Mouse (Mus musculus) forebrain, embryonic 13.5 days (tissue): ENCODE measurements around the gene Fadd. TPM values are rescaled to one million over a fixed set of nuclear protein-coding genes. Genes with fewer than 3 reads are reported as not detected.
A peak's percentile ranks its signal among the peaks of the same experiment; 100 is the strongest.

Experiments used
- ATAC-seq: fragments of 200-750 bp; cut with Nextera tagmentation; 2 replicates; pipeline ENCODE4 v1.8.0; 2017
- H3K27ac ChIP-seq: fragments of 300-500 bp; sonication (generic); 2 replicates; pipeline ENCODE4 v1.5.1; 2015; ENCODE audit warnings: inconsistent platforms, mild to moderate bottlenecking, moderate library complexity
- H3K27me3 ChIP-seq: fragments of 300-500 bp; sonication (generic); 2 replicates; pipeline ENCODE4 v1.6.1; 2015; ENCODE audit warnings: mild to moderate bottlenecking, inconsistent platforms
- H3K36me3 ChIP-seq: fragments of 300-500 bp; sonication (generic); 2 replicates; pipeline ENCODE4 v1.6.1; 2015; ENCODE audit warnings: mild to moderate bottlenecking, inconsistent platforms; ENCODE audit not compliant: poor library complexity, severe bottlenecking
- H3K4me1 ChIP-seq: fragments of 300-500 bp; sonication (generic); 2 replicates; pipeline ENCODE4 v1.6.1; 2015; ENCODE audit warnings: inconsistent platforms
- H3K4me2 ChIP-seq: fragments of 300-500 bp; sonication (generic); 2 replicates; pipeline ENCODE4 v1.6.1; 2015; ENCODE audit warnings: inconsistent platforms, mild to moderate bottlenecking, moderate library complexity
- H3K4me3 ChIP-seq: fragments of 300-500 bp; sonication (generic); 2 replicates; pipeline ENCODE4 v1.5.1; 2015; ENCODE audit warnings: mild to moderate bottlenecking, inconsistent platforms
- H3K9ac ChIP-seq: fragments of 300-500 bp; sonication (generic); 2 replicates; pipeline ENCODE4 v1.6.1; 2015; ENCODE audit warnings: mild to moderate bottlenecking, inconsistent platforms
- H3K9me3 ChIP-seq: fragments of 300-500 bp; sonication (generic); replicated peaks from 2 replicates; pipeline ENCODE4 v1.6.1; 2016; ENCODE audit warnings: inconsistent platforms
- WGBS: fragments of 180-500 bp; shearing (Covaris S2); methylation state at CpG from one replicate; pipeline ENCODE4 v1.1.7; 2015; 5-methylcytosine and 5-hydroxymethylcytosine counted together
- polyA plus RNA-seq: library from polyadenylated mRNA; unstranded; fragments of >200 nt; fragmentation: Nextera tagmentation; extraction: Ambion mirVana; gene quantifications from 2 replicates; pipeline ENCODE4 v1.2.1, GENCODE M21; 2015

The Fadd gene
- polyA plus RNA-seq, 1 experiment from 2014 or later, result 7.1 TPM

DNA sequence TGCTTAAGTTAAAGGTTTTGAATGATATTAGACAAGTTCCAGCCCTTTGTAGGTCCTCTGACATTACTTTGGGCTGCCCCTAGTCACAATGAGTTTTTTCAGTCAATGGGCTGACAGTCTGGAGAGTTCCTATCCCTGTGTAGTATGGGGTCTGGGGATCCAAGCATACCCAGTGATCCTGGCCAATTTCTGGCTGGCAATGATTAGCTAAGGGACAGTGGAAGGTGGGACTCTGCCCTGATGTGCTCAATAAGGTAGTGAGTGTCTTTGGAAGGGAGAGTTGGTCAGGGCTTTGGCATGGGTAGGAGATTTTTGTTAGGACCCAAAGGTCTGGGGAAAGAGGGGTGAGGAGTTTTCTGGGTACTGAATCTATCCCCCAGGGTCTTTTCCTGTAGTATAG, 10.7 kb downstream of the Fadd start:
- no peak overlapping the region for H3K27ac ChIP-seq
- no peaks in the 10 kb centered on the region for H3K36me3 ChIP-seq
- no peaks in the 10 kb centered on the region for H3K9me3 ChIP-seq
- no peaks in the 10 kb centered on the region for H3K27me3 ChIP-seq
- ATAC-seq, result no peak
- H3K4me3 ChIP-seq, result no peak overlapping the region
- no peaks in the 10 kb centered on the region for H3K4me1 ChIP-seq
- H3K9ac ChIP-seq, result no peak overlapping the region
- no peak overlapping the region for H3K4me2 ChIP-seq

DNA sequence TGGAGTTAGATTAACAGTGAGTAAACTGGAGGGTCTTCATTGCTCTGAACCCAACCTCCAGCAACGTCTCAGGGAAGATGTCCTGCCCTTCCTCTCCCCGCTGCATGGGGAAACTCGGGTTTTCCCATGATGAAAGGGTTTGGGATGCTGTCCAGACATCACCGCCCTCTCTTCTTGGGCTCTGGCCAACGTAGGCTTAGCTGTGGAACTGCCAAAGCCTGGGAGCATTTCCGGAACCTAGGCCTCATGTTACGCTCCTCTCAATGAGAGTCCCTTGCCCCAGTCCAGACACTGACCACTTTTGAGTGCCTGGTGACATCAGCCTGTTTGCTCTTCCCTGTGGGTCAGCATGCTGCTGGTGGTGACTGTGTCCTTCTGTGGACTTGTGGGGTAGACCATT, 12.8 kb downstream of the Fadd start:
- H3K36me3 ChIP-seq, result no peaks in the 10 kb centered on the region
- ATAC-seq, result no peak
- 65% methylated on average over 7 of the region's 7 CpGs for WGBS

DNA sequence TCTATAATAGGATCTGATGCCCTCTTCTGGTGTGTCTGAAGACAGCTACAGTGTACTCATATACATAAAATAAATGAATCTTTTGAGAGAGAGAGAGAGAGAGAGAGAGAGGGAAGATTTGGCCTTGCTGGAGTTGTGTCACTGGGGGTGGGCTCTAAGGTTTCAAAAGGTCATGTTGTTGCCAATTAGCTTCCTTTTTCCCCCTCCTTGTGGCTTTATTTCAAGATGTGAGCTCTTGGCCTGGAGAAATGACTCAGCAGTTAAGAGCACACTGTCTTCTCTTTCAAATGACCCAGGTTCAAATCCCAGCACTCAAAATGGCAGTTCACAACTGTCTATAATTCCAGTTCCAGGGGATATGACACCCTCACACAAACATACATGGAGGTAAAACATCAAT, 14.2 kb downstream of the Fadd start:
- no peak overlapping the region for H3K4me3 ChIP-seq
- no peak overlapping the region for H3K4me2 ChIP-seq
- no peaks in the 10 kb centered on the region for H3K36me3 ChIP-seq
- H3K4me1 ChIP-seq, result peaks cover 4% of the 10 kb centered on the region; the same call in 1 of the 2 replicates
- H3K27me3 ChIP-seq, result 0 out of 2 replicates have a peak, but pooled peaks cover 4% of the 10 kb centered on the region
- H3K9me3 ChIP-seq, result no peaks in the 10 kb centered on the region
- ATAC-seq, result no peak
- H3K27ac ChIP-seq, result no peak overlapping the region
- no peak overlapping the region for H3K9ac ChIP-seq

More for the DNA sequence above, 12.8 kb downstream of the Fadd start:
- no peak overlapping the region for H3K9ac ChIP-seq
- H3K9me3 ChIP-seq, result no peaks in the 10 kb centered on the region
- 0 out of 2 replicates have a peak, but pooled peaks cover 4% of the 10 kb centered on the region for H3K27me3 ChIP-seq
- no peak overlapping the region for H3K4me2 ChIP-seq
- no peak overlapping the region for H3K27ac ChIP-seq
- H3K4me3 ChIP-seq, result no peak overlapping the region
- no peaks in the 10 kb centered on the region for H3K4me1 ChIP-seq

DNA sequence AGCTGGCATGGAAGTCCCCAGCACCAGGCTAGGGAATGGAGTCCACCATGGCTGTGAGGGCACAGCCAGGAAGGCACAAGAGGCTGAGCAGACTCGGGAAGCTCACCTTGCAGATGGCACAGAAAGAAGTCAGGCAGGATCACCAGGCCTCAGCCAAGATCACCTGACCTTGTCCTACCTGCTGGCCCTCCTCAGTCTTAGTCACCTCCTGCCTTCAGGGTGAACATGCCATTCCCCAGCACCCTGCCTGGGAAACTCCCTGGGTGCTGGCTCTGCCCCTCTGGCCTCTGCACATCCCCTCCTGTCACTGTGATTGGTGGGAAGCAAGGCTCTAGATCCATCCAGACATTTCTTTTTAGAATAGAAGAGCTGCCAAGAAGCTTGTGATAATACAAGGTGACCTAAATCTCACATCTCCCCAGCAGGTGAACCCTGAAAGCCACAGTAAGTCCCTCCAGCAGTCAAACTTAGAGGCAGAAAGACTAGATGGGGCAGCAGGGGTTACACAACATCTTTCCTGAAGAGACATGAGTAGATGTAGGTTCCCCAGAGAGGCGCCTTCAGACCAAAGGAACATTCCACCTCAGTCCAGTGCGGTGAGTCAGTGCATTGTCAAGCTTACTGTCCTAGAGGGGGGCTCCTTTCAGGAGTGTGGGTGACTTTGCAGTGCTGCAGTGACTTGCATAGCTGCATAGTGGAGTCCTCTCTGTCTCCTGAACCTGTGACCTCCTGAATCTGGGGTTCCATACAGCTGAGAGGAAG, 15.2 kb downstream of the Fadd start:
- H3K4me1 ChIP-seq, result peaks cover 4% of the 10 kb centered on the region; the same call in 1 of the 2 replicates
- H3K4me2 ChIP-seq, result no peak overlapping the region
- WGBS, result 72% methylated on average over 3 of the region's 3 CpGs
- H3K27ac ChIP-seq, result no peak overlapping the region
- H3K36me3 ChIP-seq, result no peaks in the 10 kb centered on the region
- H3K27me3 ChIP-seq, result 0 out of 2 replicates have a peak, but pooled peaks cover 4% of the 10 kb centered on the region
- no peak overlapping the region for H3K9ac ChIP-seq
- H3K9me3 ChIP-seq, result no peaks in the 10 kb centered on the region
- no peak overlapping the region for H3K4me3 ChIP-seq
- no peak for ATAC-seq

DNA sequence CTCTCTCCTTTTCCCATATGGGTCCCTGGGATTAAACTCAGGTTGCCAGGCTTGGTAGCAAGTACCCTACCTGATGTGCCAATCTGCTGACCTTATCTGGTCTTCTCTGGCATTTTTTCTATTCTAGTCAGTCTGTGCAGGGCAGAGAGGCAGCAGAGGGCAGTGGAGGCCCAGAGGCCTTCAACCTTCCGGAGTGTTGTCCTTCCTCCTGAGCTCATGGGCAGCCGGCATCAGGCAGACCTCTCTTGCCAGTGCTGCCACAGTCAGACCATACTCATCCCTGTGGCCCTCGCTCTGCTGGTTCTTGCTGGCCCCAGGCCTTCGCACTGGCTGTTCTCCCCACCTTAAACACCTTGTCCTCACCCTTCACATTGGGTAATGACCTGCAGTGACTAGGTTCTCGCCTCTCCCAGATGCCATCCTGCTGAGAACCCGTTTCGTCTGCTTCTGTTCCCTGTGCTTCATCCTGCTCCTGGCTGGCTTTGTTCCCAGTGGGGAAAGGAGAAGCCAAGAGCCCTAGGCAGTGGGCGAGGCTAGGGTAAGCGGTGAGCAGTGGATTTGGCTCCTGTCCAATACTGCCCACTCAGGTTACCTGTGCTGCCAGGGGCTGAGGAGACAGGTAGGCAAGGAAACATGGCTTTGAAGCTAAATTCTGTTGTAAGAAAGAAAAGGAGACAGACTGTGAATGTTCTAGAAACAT, 18.7 kb downstream of the Fadd start:
- no peak for ATAC-seq
- Histone ChIP-seq H3K4me1 (peaks cover 4% of the 10 kb centered on the region; the same call in 1 of the 2 replicates), H3K4me3 (no peak overlapping the region), H3K9me3 (no peaks in the 10 kb centered on the region), H3K4me2 (no peak overlapping the region), H3K36me3 (no peaks in the 10 kb centered on the region), H3K9ac (0 out of 2 replicates have a peak overlapping the region, but pooled peaks have one; percentile 16), H3K27ac (no peak overlapping the region), H3K27me3 (0 out of 2 replicates have a peak, but pooled peaks cover 4% of the 10 kb centered on the region)
- 49% methylated on average over 9 of the region's 9 CpGs for WGBS

DNA sequence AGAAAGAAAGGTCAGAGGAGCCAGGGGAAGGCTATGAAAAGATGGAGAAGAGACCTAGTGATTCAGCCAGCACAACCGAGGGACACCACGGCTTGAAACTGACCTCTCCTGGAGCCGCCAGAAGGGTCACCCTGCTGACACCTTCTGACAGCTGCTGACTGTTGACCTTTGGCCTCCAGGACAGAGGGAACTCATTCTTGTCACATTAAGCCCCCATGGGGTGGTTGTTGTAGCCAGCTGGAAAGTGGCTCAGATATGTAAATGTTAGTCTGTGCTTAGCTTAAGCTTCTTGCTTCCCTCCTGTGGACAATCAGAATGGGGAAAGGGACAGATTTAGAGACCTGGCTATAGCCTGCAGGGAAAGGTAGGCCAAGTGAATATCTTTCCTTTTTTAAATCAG, 20.2 kb downstream of the Fadd start:
- Histone ChIP-seq H3K4me3 (no peak overlapping the region), H3K27me3 (0 out of 2 replicates have a peak, but pooled peaks cover 4% of the 10 kb centered on the region), H3K36me3 (no peaks in the 10 kb centered on the region), H3K4me2 (no peak overlapping the region), H3K9ac (no peak overlapping the region), H3K9me3 (no peaks in the 10 kb centered on the region), H3K27ac (no peak overlapping the region), H3K4me1 (peaks cover 4% of the 10 kb centered on the region; the same call in 1 of the 2 replicates)
- ATAC-seq, result no peak
- WGBS, result 8% methylated on average over 3 of the region's 3 CpGs

DNA sequence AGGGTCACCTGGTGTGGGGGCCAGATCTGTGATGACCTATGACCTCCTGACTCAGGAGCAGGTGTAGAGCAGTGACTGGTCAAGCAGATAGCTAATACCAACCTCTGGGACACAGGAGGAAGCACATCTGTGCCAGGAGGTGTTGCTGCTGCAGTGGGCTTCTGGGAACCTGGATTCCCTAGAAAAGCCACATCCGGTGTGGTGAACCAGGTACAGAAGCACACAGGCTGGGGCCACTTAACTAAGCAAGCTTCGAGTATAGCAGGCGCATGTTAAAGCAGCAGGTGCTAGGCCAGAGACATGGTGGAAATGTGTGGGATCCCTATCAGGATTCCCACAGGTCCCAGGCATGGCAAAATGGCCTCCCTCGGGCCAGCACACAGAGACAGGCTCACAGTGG, 21.7 kb downstream of the Fadd start:
- WGBS, result 86% methylated on average over 4 of the region's 4 CpGs
- Histone ChIP-seq H3K9ac (no peak overlapping the region), H3K27me3 (peaks cover 10% of the 10 kb centered on the region; the same call in 1 of the 2 replicates), H3K9me3 (no peaks in the 10 kb centered on the region), H3K27ac (no peak overlapping the region), H3K4me1 (peaks cover 4% of the 10 kb centered on the region; the same call in 1 of the 2 replicates), H3K36me3 (no peaks in the 10 kb centered on the region), H3K4me3 (no peak overlapping the region), H3K4me2 (no peak overlapping the region)
- no peak for ATAC-seq

DNA sequence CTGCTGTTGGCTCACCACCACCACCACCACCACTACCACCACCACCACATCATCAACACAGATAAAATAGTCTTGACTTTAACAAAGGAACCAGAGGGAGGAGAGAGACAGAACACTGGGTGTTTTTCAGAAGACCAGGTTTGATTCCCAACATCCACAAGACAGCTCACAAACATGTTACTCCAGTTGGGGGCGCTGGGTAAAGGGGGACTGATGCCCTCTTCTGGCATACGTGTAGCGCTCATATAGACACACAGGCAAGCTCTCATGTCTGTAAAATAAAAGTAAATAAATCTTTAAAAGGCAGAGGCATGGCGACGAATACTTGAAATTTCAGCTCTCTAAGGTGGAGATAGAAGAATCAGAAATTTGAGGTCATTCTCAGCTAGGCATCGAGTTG, 23.7 kb downstream of the Fadd start:
- 44% methylated on average over 6 of the region's 6 CpGs for WGBS
- Histone ChIP-seq H3K4me2 (no peak overlapping the region), H3K9ac (no peak overlapping the region), H3K9me3 (no peaks in the 10 kb centered on the region), H3K4me3 (no peak overlapping the region), H3K4me1 (peaks cover 3% of the 10 kb centered on the region; the same call in 1 of the 2 replicates), H3K36me3 (no peaks in the 10 kb centered on the region), H3K27ac (no peak overlapping the region), H3K27me3 (peaks cover 12% of the 10 kb centered on the region)
- no peak for ATAC-seq

DNA sequence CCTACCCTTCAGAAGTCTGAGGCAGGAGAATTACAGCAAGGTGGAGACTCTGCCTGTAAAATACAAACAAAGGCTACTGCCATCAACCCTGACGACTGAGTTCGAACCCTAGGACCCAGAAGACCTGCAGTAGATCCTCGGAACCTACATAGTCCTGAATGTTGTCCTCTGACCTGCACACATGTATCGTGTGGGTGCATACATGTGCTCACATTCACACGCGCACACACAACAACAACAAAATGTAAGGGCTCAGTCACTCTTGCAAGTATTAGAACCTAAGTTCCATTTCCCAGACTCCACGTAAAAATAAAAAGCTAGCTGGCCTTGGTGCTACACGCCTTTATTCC, 28.2 kb downstream of the Fadd start:
- peak overlapping the region; percentile 87 for H3K4me2 ChIP-seq
- H3K4me1 ChIP-seq, result peaks cover 33% of the 10 kb centered on the region
- no peak overlapping the region for H3K27ac ChIP-seq
- H3K4me3 ChIP-seq, result peak overlapping the region; percentile 91
- peaks cover 26% of the 10 kb centered on the region for H3K36me3 ChIP-seq
- H3K9me3 ChIP-seq, result no peaks in the 10 kb centered on the region
- WGBS, result 29% methylated on average over 8 of the region's 8 CpGs
- H3K9ac ChIP-seq, result peak overlapping the region; percentile 65
- H3K27me3 ChIP-seq, result peaks cover 12% of the 10 kb centered on the region
- peak; percentile 41; the same call in 1 of the 2 replicates for ATAC-seq

DNA sequence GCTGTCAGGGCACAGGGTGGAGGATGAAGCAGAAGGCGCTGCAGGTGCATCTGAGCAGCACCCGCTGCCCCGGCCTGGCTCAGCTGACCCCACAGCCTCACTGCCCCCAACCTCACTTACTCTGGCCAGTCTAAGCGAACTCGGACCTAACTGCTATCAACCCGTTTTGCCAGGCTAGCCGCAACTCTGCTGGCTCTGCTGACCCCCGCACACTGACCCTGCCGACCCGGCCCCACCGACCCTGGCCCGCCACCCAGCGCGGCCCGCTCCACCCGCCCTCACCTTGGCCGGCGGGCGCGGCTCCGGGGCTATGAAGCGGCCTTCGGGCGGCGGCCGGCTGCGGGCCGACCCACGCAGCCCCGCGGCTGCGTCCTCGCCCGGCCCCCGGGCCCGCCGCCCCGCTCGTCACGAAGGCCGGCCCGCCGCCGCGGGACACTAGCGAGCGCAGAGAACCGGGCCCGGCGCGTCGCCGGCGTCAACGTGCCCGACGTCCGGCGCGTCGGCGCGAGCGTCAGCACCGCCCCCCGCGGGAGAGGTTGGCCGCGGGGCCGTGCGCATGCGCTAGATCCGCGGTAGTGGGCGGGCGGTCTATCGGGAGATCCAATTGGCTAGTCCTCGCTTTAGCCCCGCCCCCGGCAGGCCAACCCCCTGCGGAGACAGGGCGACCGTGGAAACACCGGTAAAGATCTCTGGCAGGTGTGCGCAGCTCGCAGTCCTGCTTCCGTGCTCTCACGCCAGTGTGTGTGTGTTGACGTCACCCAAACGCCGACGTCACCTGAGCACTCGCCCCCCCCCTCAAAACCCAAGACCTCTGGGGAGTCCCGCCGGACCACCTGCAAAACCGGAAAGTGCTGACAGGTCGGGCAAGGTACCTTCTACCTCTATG, 28.8 kb downstream of the Fadd start, which contains the start of gene Ppfia1:
TSS of gene Ppfia1 (minus strand) at position 493 of the 886 bp plus-strand sequence.
- peak within 1 kb of the TSS; percentile 91 for H3K4me3 ChIP-seq
- peak within 1 kb of the TSS; percentile 97 for H3K9ac ChIP-seq
- peaks cover 33% of the 10 kb centered on the region for H3K4me1 ChIP-seq
- peaks cover 12% of the 10 kb centered on the region for H3K27me3 ChIP-seq
- ATAC-seq, result peak; percentile 97
- peak within 1 kb of the TSS; percentile 87 for H3K4me2 ChIP-seq
- peak within 1 kb of the TSS; percentile 35 for H3K27ac ChIP-seq
- under 1% methylated on average over 97 of the region's 97 CpGs for WGBS
- no peaks in the 10 kb centered on the region for H3K9me3 ChIP-seq
- peaks cover 28% of the 10 kb centered on the region for H3K36me3 ChIP-seq

DNA sequence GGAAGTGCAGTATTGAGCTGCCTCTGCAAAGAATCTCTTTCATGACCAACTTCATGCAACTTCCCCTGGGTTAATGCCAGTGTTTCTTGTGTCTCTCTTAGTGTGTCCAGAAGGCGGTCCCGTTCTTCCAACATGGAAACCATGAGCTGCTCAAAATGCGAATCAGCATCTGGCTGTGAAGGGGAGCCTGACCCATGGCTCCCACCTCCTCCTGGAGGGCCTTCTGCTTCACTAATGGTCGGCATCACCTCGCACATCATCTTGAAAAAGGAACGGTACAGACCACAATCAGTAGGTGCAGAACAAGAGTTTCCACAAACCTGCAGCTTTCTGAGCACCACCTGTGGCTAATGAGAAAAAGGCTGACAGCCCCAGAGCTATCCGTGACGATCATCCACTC, 30.0 kb downstream of the Fadd start:
- H3K4me3 ChIP-seq, result peak overlapping the region; percentile 91
- H3K4me2 ChIP-seq, result peak overlapping the region; percentile 87
- H3K9me3 ChIP-seq, result no peaks in the 10 kb centered on the region
- H3K36me3 ChIP-seq, result peaks cover 31% of the 10 kb centered on the region
- WGBS, result 88% methylated on average over 8 of the region's 8 CpGs
- H3K4me1 ChIP-seq, result peaks cover 33% of the 10 kb centered on the region
- H3K9ac ChIP-seq, result peak overlapping the region; percentile 97
- no peak for ATAC-seq
- no peak overlapping the region for H3K27ac ChIP-seq
- H3K27me3 ChIP-seq, result peaks cover 12% of the 10 kb centered on the region
